Mouse (Mus musculus) embryonic facial prominence, embryonic 14.5 days (tissue): ENCODE data around the gene Rrn3. TPM values are rescaled to one million over a fixed set of nuclear protein-coding genes. Genes with fewer than 3 reads are reported as not detected.

Experiments
- ATAC-seq: fragments of 200-750 bp; cut with Nextera tagmentation; 2 replicates; pipeline ENCODE4 v1.8.0; 2017; ENCODE audit warnings: low read depth, moderate number of reproducible peaks, moderate TSS enrichment
- DNase-seq: peaks from one replicate; pipeline ENCODE4 v3.0.0-alpha.2; 2015; ENCODE audit warnings: low spot score
- H3K27ac ChIP-seq: fragments of 300-500 bp; sonication (generic); replicated peaks from 2 replicates; pipeline ENCODE4 v1.5.1; 2014; ENCODE audit warnings: low read depth, mild to moderate bottlenecking, low read length, moderate library complexity
- H3K27me3 ChIP-seq: fragments of 300-500 bp; sonication (generic); replicated peaks from 2 replicates; pipeline ENCODE4 v1.6.1; 2014; ENCODE audit warnings: low read length; ENCODE audit not compliant: control insufficient read depth, insufficient read depth
- H3K36me3 ChIP-seq: fragments of 300-500 bp; sonication (generic); 2 replicates; pipeline ENCODE4 v1.6.1; 2014; ENCODE audit warnings: low read length, mixed read lengths; ENCODE audit not compliant: control insufficient read depth, insufficient read depth
- H3K4me1 ChIP-seq: fragments of 300-500 bp; sonication (generic); 2 replicates; pipeline ENCODE4 v1.6.1; 2014; ENCODE audit warnings: antibody characterized with exemption, low read length; ENCODE audit not compliant: control insufficient read depth, insufficient read depth
- H3K4me2 ChIP-seq: fragments of 300-500 bp; sonication (generic); 2 replicates; pipeline ENCODE4 v1.6.1; 2014; ENCODE audit warnings: low read depth, mild to moderate bottlenecking, low read length, moderate library complexity, mixed read lengths
- H3K4me3 ChIP-seq: fragments of 300-500 bp; sonication (generic); 2 replicates; pipeline ENCODE4 v1.5.1; 2014; ENCODE audit warnings: low read depth, mild to moderate bottlenecking, low read length
- H3K9ac ChIP-seq: fragments of 300-500 bp; sonication (generic); 2 replicates; pipeline ENCODE4 v1.6.1; 2014; ENCODE audit warnings: low read depth, mild to moderate bottlenecking, low read length, moderate library complexity, mixed read lengths
- H3K9me3 ChIP-seq: fragments of 300-500 bp; sonication (generic); 2 replicates; pipeline ENCODE4 v1.6.1; 2016; ENCODE audit warnings: low read length; ENCODE audit not compliant: control insufficient read depth
- WGBS: fragments of 180-500 bp; shearing (Covaris S2); extraction: QIAGEN DNeasy Blood & Tissue Kit; methylation state at CpG from one replicate; pipeline ENCODE4 v1.1.7; 2014; 5-methylcytosine and 5-hydroxymethylcytosine counted together
- microRNA-seq: library from miRNA; unstranded; fragments of <30 nt; microRNA quantifications from one replicate; pipeline ENCODE4, GENCODE M21; 2016; ENCODE audit warnings: borderline number of aligned reads
- polyA plus RNA-seq: library from polyadenylated mRNA; unstranded; fragments of >200 nt; fragmentation: Nextera tagmentation; extraction: Ambion mirVana; gene quantifications from 2 replicates; pipeline ENCODE4 v1.2.1, GENCODE M21; 2014

The Rrn3 gene
- polyA plus RNA-seq, 1 experiment from 2014 or later, result 43.3 TPM

- no peak overlapping the region for H3K27ac ChIP-seq
- H3K9ac ChIP-seq, result no peak overlapping the region
- H3K9me3 ChIP-seq, result no peaks in the 10 kb centered on the region
- H3K4me3 ChIP-seq, result no peak overlapping the region
- WGBS, result 85% methylated on average over 1 of the region's 1 CpGs
- H3K27me3 ChIP-seq, result no peaks in the 10 kb centered on the region
- ATAC-seq (no peak), DNase-seq (no peak)
- peaks cover 69% of the 10 kb centered on the region for H3K36me3 ChIP-seq
- H3K4me1 ChIP-seq, result no peaks in the 10 kb centered on the region
- no peak overlapping the region for H3K4me2 ChIP-seq
Observed at GRCm38 (mm10) chr16:13846675-13847074, 66.2 kb downstream of the Rrn3 start.

GRCm38 (mm10) chr16:13848310-13848709 lies 67.8 kb downstream of the Rrn3 start:
- DNase-seq (no peak), ATAC-seq (no peak)
- H3K4me1 ChIP-seq, result no peaks in the 10 kb centered on the region
- no peak overlapping the region for H3K9ac ChIP-seq
- peaks cover 66% of the 10 kb centered on the region for H3K36me3 ChIP-seq
- H3K27me3 ChIP-seq, result no peaks in the 10 kb centered on the region
- no peak overlapping the region for H3K27ac ChIP-seq
- H3K4me2 ChIP-seq, result no peak overlapping the region
- H3K4me3 ChIP-seq, result no peak overlapping the region
- 81% methylated on average over 2 of the region's 2 CpGs for WGBS
- no peaks in the 10 kb centered on the region for H3K9me3 ChIP-seq

GRCm38 (mm10) chr16:13851446-13851845 lies 70.9 kb downstream of the Rrn3 start:
- ATAC-seq (no peak), DNase-seq (no peak)
- peaks cover 62% of the 10 kb centered on the region for H3K36me3 ChIP-seq
- H3K9ac ChIP-seq, result no peak overlapping the region
- no peaks in the 10 kb centered on the region for H3K27me3 ChIP-seq
- no peak overlapping the region for H3K4me3 ChIP-seq
- H3K9me3 ChIP-seq, result no peaks in the 10 kb centered on the region
- 95% methylated on average over 4 of the region's 4 CpGs for WGBS
- H3K4me1 ChIP-seq, result no peaks in the 10 kb centered on the region
- H3K4me2 ChIP-seq, result no peak overlapping the region
- H3K27ac ChIP-seq, result no peak overlapping the region

- no peak overlapping the region for H3K27ac ChIP-seq
- H3K4me1 ChIP-seq, result no peaks in the 10 kb centered on the region
- 97% methylated on average over 4 of the region's 4 CpGs for WGBS
- no peak overlapping the region for H3K4me3 ChIP-seq
- no peaks in the 10 kb centered on the region for H3K27me3 ChIP-seq
- H3K9ac ChIP-seq, result no peak overlapping the region
- ATAC-seq (no peak), DNase-seq (no peak)
- no peak overlapping the region for H3K4me2 ChIP-seq
- H3K36me3 ChIP-seq, result peaks cover 72% of the 10 kb centered on the region
- no peaks in the 10 kb centered on the region for H3K9me3 ChIP-seq
Observed at GRCm38 (mm10) chr16:13853886-13854285, 73.4 kb downstream of the Rrn3 start.

Small RNA genes lying within 50 kb of the gene (microRNA-seq; reads per million reads assigned to microRNA genes)
- not detected for gene Gm27734

Other genes with a start within 250 kb of the Rrn3 start
- 32.1 and 41.3 TPM in 2 replicates for gene Parn, start 112.5 kb upstream of the Rrn3 start, polyA plus RNA-seq
- 46.5 and 51.9 TPM in 2 replicates for gene Bfar, start 108.8 kb upstream of the Rrn3 start, polyA plus RNA-seq
- 4.9 and 5.4 TPM in 2 replicates for gene 3110001I22Rik, start 108.8 kb upstream of the Rrn3 start, polyA plus RNA-seq
- gene Pla2g10, start 49.7 kb upstream of the Rrn3 start, polyA plus RNA-seq, result 0.16 and 0.46 TPM in 2 replicates
- 176 and 178 TPM in 2 replicates for gene Ntan1, start 38.1 kb downstream of the Rrn3 start, polyA plus RNA-seq
- gene Pdxdc1, start 122.4 kb downstream of the Rrn3 start, polyA plus RNA-seq, result 100 and 116 TPM in 2 replicates
- gene Mpv17l, start 122.5 kb downstream of the Rrn3 start, polyA plus RNA-seq, result 5.7 and 6.2 TPM in 2 replicates
- gene 2900011O08Rik, start 205.9 kb downstream of the Rrn3 start, polyA plus RNA-seq, result 5.1 and 5.5 TPM in 2 replicates
- not detected in 2 replicates for gene Ifitm7, start 206.2 kb downstream of the Rrn3 start, polyA plus RNA-seq